Mouse (Mus musculus): ENCODE data around the gene Rab8b. TPM values are rescaled to one million over a fixed set of nuclear protein-coding genes. Genes with fewer than 3 reads are reported as not detected.

Rab8b gene
- polyA plus RNA-seq, 1 experiment from 2014 or later, result 14.3 TPM

- H3K4me1 ChIP-seq (replicated peaks), result peaks cover 8% of the 10 kb centered on the region
- peaks cover 3% of the 10 kb centered on the region; the same call in 1 of the 2 replicates for H3K9me3 ChIP-seq (replicated peaks)
- H3K27me3 ChIP-seq, result no peaks in the 10 kb centered on the region
- H3K27ac ChIP-seq, result peak overlapping the region; percentile 14
- peak; percentile 60 for ATAC-seq (replicated peaks; ENCODE audit: insufficient number of reproducible peaks, insufficient read depth, low FRiP score, low read depth)
- 54% methylated on average over 10 of the region's 10 CpGs for WGBS
- no peak overlapping the region for H3K9ac ChIP-seq
- H3K4me3 ChIP-seq, result no peak overlapping the region
- H3K36me3 ChIP-seq, result peaks cover 7% of the 10 kb centered on the region; the same call in 1 of the 2 replicates
- H3K4me2 ChIP-seq, result no peak overlapping the region
Observed at GRCm38 (mm10) chr9:66872015-66872727, 47.3 kb downstream of the Rab8b start.

GRCm38 (mm10) chr9:66864708-66865107, 54.8 kb downstream of the Rab8b start:
- H3K4me3 ChIP-seq, result no peak overlapping the region
- WGBS, result 71% methylated on average over 3 of the region's 3 CpGs
- ATAC-seq (replicated peaks; ENCODE audit: insufficient number of reproducible peaks, insufficient read depth, low FRiP score, low read depth), result no peak
- peaks cover 8% of the 10 kb centered on the region; the same call in 1 of the 2 replicates for H3K36me3 ChIP-seq
- peaks cover 23% of the 10 kb centered on the region for H3K4me1 ChIP-seq (replicated peaks)
- no peak overlapping the region for H3K27ac ChIP-seq
- no peaks in the 10 kb centered on the region for H3K27me3 ChIP-seq
- H3K9ac ChIP-seq, result no peak overlapping the region
- H3K4me2 ChIP-seq, result no peak overlapping the region
- no peaks in the 10 kb centered on the region for H3K9me3 ChIP-seq (replicated peaks)

- peaks cover 25% of the 10 kb centered on the region for H3K4me1 ChIP-seq (replicated peaks)
- H3K9ac ChIP-seq, result no peak overlapping the region
- WGBS, result 52% methylated on average over 3 of the region's 3 CpGs
- H3K27me3 ChIP-seq, result no peaks in the 10 kb centered on the region
- no peak overlapping the region for H3K4me3 ChIP-seq
- no peak overlapping the region for H3K4me2 ChIP-seq
- peak overlapping the region; percentile 60 for H3K27ac ChIP-seq
- peaks cover 8% of the 10 kb centered on the region; the same call in 1 of the 2 replicates for H3K36me3 ChIP-seq
- no peaks in the 10 kb centered on the region for H3K9me3 ChIP-seq (replicated peaks)
- ATAC-seq (replicated peaks; ENCODE audit: insufficient number of reproducible peaks, insufficient read depth, low FRiP score, low read depth), result no peak
Observed at GRCm38 (mm10) chr9:66863456-66863855, 56.0 kb downstream of the Rab8b start.

DNA sequence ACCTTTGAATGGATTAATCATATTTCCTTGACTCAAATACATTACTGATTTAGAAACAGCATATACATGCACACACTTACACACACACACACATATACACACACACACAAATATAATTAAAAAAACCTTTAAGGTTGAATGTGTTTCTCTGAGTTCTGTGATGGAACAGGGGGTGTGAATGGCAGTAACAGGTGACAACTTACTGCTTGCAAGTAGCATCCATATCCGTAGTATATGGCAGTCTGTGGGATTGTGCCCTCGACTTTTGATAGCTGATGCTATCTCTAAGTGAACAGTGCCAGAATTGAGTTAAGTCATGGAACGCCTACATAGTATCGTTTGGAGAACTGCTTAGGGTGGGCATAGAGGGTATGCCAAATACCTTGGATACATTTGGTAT, 57.3 kb downstream of the Rab8b start:
- Histone ChIP-seq H3K4me2 (no peak overlapping the region), H3K4me1 (replicated peaks) (peaks cover 21% of the 10 kb centered on the region), H3K27me3 (no peaks in the 10 kb centered on the region), H3K36me3 (peaks cover 8% of the 10 kb centered on the region; the same call in 1 of the 2 replicates), H3K9ac (no peak overlapping the region), H3K27ac (no peak overlapping the region), H3K4me3 (no peak overlapping the region), H3K9me3 (replicated peaks) (no peaks in the 10 kb centered on the region)
- WGBS, result 83% methylated on average over 4 of the region's 4 CpGs
- ATAC-seq (replicated peaks; ENCODE audit: insufficient number of reproducible peaks, insufficient read depth, low FRiP score, low read depth), result no peak

DNA sequence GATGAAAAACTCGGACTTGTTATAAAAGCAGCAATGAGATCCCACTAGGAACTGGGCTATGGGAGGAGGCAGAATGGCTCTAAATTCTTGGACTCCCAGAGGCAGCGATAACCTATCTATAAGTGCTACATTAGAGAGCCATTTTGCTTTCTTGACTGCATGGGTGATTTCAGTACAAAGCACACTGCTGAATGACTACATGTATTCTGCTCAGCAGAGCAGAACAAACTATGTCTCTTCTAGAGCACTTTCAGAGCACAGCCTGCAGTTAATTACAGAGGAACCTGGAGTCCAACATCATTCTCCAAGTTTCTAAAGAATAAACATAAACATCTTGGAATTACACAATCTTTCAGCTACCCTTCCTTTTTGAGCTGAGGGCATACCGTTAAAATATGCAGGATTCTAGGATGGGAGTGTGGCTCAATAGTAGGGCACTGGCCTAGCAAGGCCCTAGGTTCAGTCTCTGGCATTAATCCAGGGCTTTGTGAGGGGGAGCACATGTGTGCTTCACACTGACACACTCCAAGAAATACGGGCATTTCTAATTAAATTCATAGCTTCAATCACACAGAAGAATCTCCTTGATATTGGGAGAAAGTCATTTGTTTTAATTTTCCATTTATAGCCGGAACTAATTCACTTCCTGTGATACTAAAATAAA, 58.3 kb downstream of the Rab8b start:
- no peak overlapping the region for H3K4me3 ChIP-seq
- H3K9me3 ChIP-seq (replicated peaks), result no peaks in the 10 kb centered on the region
- peaks cover 8% of the 10 kb centered on the region; the same call in 1 of the 2 replicates for H3K36me3 ChIP-seq
- H3K27me3 ChIP-seq, result no peaks in the 10 kb centered on the region
- peaks cover 21% of the 10 kb centered on the region for H3K4me1 ChIP-seq (replicated peaks)
- H3K4me2 ChIP-seq, result no peak overlapping the region
- H3K9ac ChIP-seq, result no peak overlapping the region
- H3K27ac ChIP-seq, result no peak overlapping the region
- WGBS, result 76% methylated on average over 5 of the region's 5 CpGs
- no peak for ATAC-seq (replicated peaks; ENCODE audit: insufficient number of reproducible peaks, insufficient read depth, low FRiP score, low read depth)

DNA sequence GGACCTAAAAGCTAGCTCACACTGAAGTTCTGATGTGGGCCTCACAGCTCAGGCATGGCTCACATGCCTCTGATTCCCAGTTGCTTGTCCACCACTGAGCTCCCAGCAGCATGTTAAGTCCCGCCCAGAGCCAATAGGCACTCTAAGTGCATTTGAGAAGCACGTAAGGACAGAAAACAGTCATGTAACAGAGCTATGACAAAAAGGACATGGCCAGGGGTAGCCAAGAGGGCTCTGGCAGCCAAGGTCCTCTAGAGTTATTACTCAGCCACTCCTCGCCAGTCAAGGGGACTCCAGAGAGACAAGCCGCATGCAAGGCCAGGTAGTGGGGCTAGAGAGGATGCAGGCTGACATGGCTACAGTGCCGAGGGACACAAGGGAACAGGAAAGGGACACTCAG, 60.0 kb downstream of the Rab8b start:
- H3K36me3 ChIP-seq, result peaks cover 8% of the 10 kb centered on the region; the same call in 1 of the 2 replicates
- no peaks in the 10 kb centered on the region for H3K27me3 ChIP-seq
- H3K27ac ChIP-seq, result no peak overlapping the region
- H3K4me3 ChIP-seq, result no peak overlapping the region
- no peak overlapping the region for H3K4me2 ChIP-seq
- no peaks in the 10 kb centered on the region for H3K9me3 ChIP-seq (replicated peaks)
- 80% methylated on average over 5 of the region's 5 CpGs for WGBS
- no peak for ATAC-seq (replicated peaks; ENCODE audit: insufficient number of reproducible peaks, insufficient read depth, low FRiP score, low read depth)
- no peak overlapping the region for H3K9ac ChIP-seq
- peaks cover 21% of the 10 kb centered on the region for H3K4me1 ChIP-seq (replicated peaks)

- no peak overlapping the region for H3K27ac ChIP-seq
- no peaks in the 10 kb centered on the region for H3K9me3 ChIP-seq (replicated peaks)
- ATAC-seq (replicated peaks; ENCODE audit: insufficient number of reproducible peaks, insufficient read depth, low FRiP score, low read depth), result no peak
- H3K9ac ChIP-seq, result no peak overlapping the region
- WGBS, result 65% methylated on average over 7 of the region's 7 CpGs
- peaks cover 8% of the 10 kb centered on the region; the same call in 1 of the 2 replicates for H3K4me1 ChIP-seq (replicated peaks)
- no peaks in the 10 kb centered on the region for H3K27me3 ChIP-seq
- no peak overlapping the region for H3K4me2 ChIP-seq
- H3K4me3 ChIP-seq, result no peak overlapping the region
- peaks cover 5% of the 10 kb centered on the region; the same call in 1 of the 2 replicates for H3K36me3 ChIP-seq
Observed at GRCm38 (mm10) chr9:66855865-66856264, 63.6 kb downstream of the Rab8b start.

GRCm38 (mm10) chr9:66852592-66852991, 66.9 kb downstream of the Rab8b start:
- H3K9ac ChIP-seq, result no peak overlapping the region
- no peak for ATAC-seq (replicated peaks; ENCODE audit: insufficient number of reproducible peaks, insufficient read depth, low FRiP score, low read depth)
- WGBS, result 33% methylated on average over 6 of the region's 6 CpGs

DNA sequence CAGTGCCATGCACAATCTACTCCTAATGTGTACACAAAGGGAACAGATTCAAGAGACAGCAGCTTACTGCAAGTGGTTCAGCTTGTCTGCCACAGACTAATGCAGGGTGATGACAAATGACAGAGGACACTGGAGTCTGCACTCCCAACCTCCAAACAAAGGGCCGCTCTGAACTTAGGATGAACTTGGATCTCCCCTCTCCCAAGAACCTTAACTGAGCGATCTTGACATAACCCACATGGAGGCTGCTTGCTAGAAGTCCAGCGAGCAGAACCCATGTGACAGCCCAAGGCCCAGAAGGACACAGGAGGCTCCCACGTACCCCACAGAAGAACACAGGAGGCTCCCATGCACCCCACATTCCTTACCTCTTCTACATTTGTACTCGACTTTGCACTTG, 68.5 kb downstream of the Rab8b start:
- H3K36me3 ChIP-seq, result peaks cover 14% of the 10 kb centered on the region
- no peak overlapping the region for H3K4me2 ChIP-seq
- no peak overlapping the region for H3K9ac ChIP-seq
- H3K4me3 ChIP-seq, result no peak overlapping the region
- no peaks in the 10 kb centered on the region for H3K9me3 ChIP-seq (replicated peaks)
- no peaks in the 10 kb centered on the region for H3K27me3 ChIP-seq
- peaks cover 8% of the 10 kb centered on the region; the same call in 1 of the 2 replicates for H3K4me1 ChIP-seq (replicated peaks)
- WGBS, result 38% methylated on average over 5 of the region's 5 CpGs
- no peak for ATAC-seq (replicated peaks; ENCODE audit: insufficient number of reproducible peaks, insufficient read depth, low FRiP score, low read depth)
- peak overlapping the region; percentile 10; the same call in 1 of the 2 replicates for H3K27ac ChIP-seq

More at GRCm38 (mm10) chr9:66852592-66852991, 66.9 kb downstream of the Rab8b start:
- no peaks in the 10 kb centered on the region for H3K9me3 ChIP-seq (replicated peaks)
- no peaks in the 10 kb centered on the region for H3K27me3 ChIP-seq
- H3K4me3 ChIP-seq, result no peak overlapping the region
- no peak overlapping the region for H3K27ac ChIP-seq
- H3K4me2 ChIP-seq, result no peak overlapping the region
- H3K4me1 ChIP-seq (replicated peaks), result peaks cover 8% of the 10 kb centered on the region; the same call in 1 of the 2 replicates
- peaks cover 4% of the 10 kb centered on the region; the same call in 1 of the 2 replicates for H3K36me3 ChIP-seq

GRCm38 (mm10) chr9:66846822-66847221, 72.7 kb downstream of the Rab8b start:
- no peaks in the 10 kb centered on the region for H3K9me3 ChIP-seq (replicated peaks)
- ATAC-seq (replicated peaks; ENCODE audit: insufficient number of reproducible peaks, insufficient read depth, low FRiP score, low read depth), result no peak
- no peak overlapping the region for H3K4me3 ChIP-seq
- H3K9ac ChIP-seq, result no peak overlapping the region
- H3K27me3 ChIP-seq, result no peaks in the 10 kb centered on the region
- peaks cover 14% of the 10 kb centered on the region for H3K36me3 ChIP-seq
- peaks cover 8% of the 10 kb centered on the region; the same call in 1 of the 2 replicates for H3K4me1 ChIP-seq (replicated peaks)
- no peak overlapping the region for H3K27ac ChIP-seq
- no peak overlapping the region for H3K4me2 ChIP-seq
- 81% methylated on average over 5 of the region's 5 CpGs for WGBS

DNA sequence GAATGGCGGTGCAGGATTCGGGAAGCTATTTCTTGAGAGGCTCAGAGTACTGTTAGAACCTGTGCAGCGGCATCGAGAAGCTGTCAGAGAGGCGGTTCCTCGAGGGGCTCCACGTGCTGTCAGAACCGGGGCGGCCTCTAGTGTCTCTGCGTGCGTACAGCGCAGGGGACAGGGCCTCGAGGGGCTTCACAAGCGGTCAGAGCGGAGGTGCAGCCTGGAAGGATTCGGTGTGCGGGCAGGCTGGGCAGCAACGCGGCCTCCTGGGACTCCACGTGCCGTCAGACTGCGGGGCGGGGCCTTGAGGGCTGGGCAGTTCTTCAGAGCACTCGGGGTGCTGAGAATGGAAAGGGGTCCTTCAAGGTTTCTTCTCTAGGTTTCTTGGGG, 84.4 kb downstream of the Rab8b start:
- peak; percentile 50 for ATAC-seq (replicated peaks; ENCODE audit: insufficient number of reproducible peaks, insufficient read depth, low FRiP score, low read depth)
- Histone ChIP-seq H3K9ac (peak overlapping the region; percentile 49), H3K27ac (no peak overlapping the region), H3K4me3 (peak overlapping the region; percentile 81), H3K9me3 (replicated peaks) (no peaks in the 10 kb centered on the region), H3K4me1 (replicated peaks) (peaks cover 16% of the 10 kb centered on the region), H3K4me2 (peak overlapping the region; percentile 100), H3K36me3 (no peaks in the 10 kb centered on the region), H3K27me3 (no peaks in the 10 kb centered on the region)
- WGBS, result under 1% methylated on average over 24 of the region's 24 CpGs

All from heart, embryonic 15.5 days (tissue).